Mouse (Mus musculus) C2C12 (cell line): ENCODE measurements around the gene Kcnmb2.

Experiments used
- CEBPB ChIP-seq: IDR thresholded peaks from one replicate; pipeline ENCODE4 v1.6.1; 2011; ENCODE audit warnings: low read depth, mild to moderate bottlenecking, control low read depth, moderate library complexity
- CTCF ChIP-seq: IDR thresholded peaks from one replicate; pipeline ENCODE4 v1.5.1; 2011; ENCODE audit not compliant: control insufficient read depth, insufficient read depth, insufficient read length
- MAX ChIP-seq: IDR thresholded peaks from one replicate; pipeline ENCODE4 v1.6.1; 2011; ENCODE audit warnings: mild to moderate bottlenecking, control low read depth
- MYOD1 ChIP-seq: IDR thresholded peaks from one replicate; pipeline ENCODE4 v1.6.1; 2011; ENCODE audit warnings: low read depth; ENCODE audit not compliant: control insufficient read depth, insufficient read length

- TF ChIP-seq CTCF (no peak), CEBPB (no peak), MYOD1 (no peak), MAX (no peak)
Measured at GRCm38 (mm10) chr3:32180519-32180918, 278.2 kb downstream of the Kcnmb2 start.
